Comparison of ENCODE assay signal across 14 mouse cellular contexts in genomic region chr13:76824932-76825694, GRCm38 (mm10).
A peak's percentile ranks its signal among the peaks of the same experiment; 100 is the strongest.
DNase-seq lines count a peak whose midpoint lies in the region; ATAC-seq lines count a peak whose summit lies in the region.
"Had no signal": no experiment of that assay in that cellular context is flagged by ENCODE, and none has a peak within 500 bp of the region (broad histone marks: within the 10 kb centered on the region; RNA-seq: fewer than 3 reads in every experiment).

No protein-coding gene starts in this region.

- no peaks in the 10 kb centered on the region for H3K9me3 ChIP-seq in kidney, embryonic 16.5 days (ENCODE audit: low read length)
- H3K9me3 ChIP-seq in forebrain, embryonic 15.5 days = no peaks in the 10 kb centered on the region
- no peaks in the 10 kb centered on the region for H3K9me3 ChIP-seq in midbrain, embryonic 11.5 days (ENCODE audit: control insufficient read depth, low read length)
- H3K9me3 ChIP-seq: embryonic facial prominence, embryonic 13.5 days; heart, embryonic 15.5 days had no signal

- H3K9ac ChIP-seq in kidney, embryonic 16.5 days (replicated peaks; ENCODE audit: low read length) = no peak overlapping the region
- H3K9ac ChIP-seq in forebrain, embryonic 15.5 days (replicated peaks) = no peak overlapping the region
- H3K9ac ChIP-seq in midbrain, embryonic 11.5 days (ENCODE audit: low read length) = no peak overlapping the region
- H3K9ac ChIP-seq: embryonic facial prominence, embryonic 13.5 days; heart, embryonic 15.5 days had no signal

- no peak for ATAC-seq in kidney, embryonic 16.5 days (ENCODE audit: low FRiP score, low TSS enrichment)
- 0 out of 2 replicates have a peak, but pooled peaks have one; percentile 35 for ATAC-seq in forebrain, embryonic 15.5 days (replicated peaks)
- peak; percentile 79 for ATAC-seq in midbrain, embryonic 11.5 days (ENCODE audit: low FRiP score)
- ATAC-seq in erythroid progenitor cell, adult 5-6 weeks (replicated peaks; ENCODE audit: low FRiP score, poor library complexity, severe bottlenecking) = no peak
- ATAC-seq: lung, postnatal 0 days had no signal

- intact Hi-C loops in left cerebral cortex, postnatal 4 days (cut with DNase I) = no loop called here

- H3K4me3 ChIP-seq in kidney, embryonic 16.5 days (ENCODE audit: low read length) = no peak overlapping the region
- H3K4me3 ChIP-seq in forebrain, embryonic 15.5 days = no peak overlapping the region
- no peak overlapping the region for H3K4me3 ChIP-seq in midbrain, embryonic 11.5 days (ENCODE audit: low read depth, low read length)
- H3K4me3 ChIP-seq: embryonic facial prominence, embryonic 13.5 days; heart, embryonic 15.5 days had no signal

- no peaks in the 10 kb centered on the region for H3K4me1 ChIP-seq in kidney, embryonic 16.5 days (ENCODE audit: insufficient read depth, low read length)
- H3K4me1 ChIP-seq in forebrain, embryonic 15.5 days = no peaks in the 10 kb centered on the region
- H3K4me1 ChIP-seq in midbrain, embryonic 11.5 days (ENCODE audit: control insufficient read depth, insufficient read depth, low read length) = peaks cover 6% of the 10 kb centered on the region; the same call in 1 of the 2 replicates
- H3K4me1 ChIP-seq: embryonic facial prominence, embryonic 13.5 days; heart, embryonic 15.5 days had no signal

- no peaks in the 10 kb centered on the region for H3K36me3 ChIP-seq in kidney, embryonic 16.5 days (ENCODE audit: insufficient read depth, low read length)
- no peaks in the 10 kb centered on the region for H3K36me3 ChIP-seq in forebrain, embryonic 15.5 days
- H3K36me3 ChIP-seq in midbrain, embryonic 11.5 days (ENCODE audit: control insufficient read depth, insufficient read depth, low read length) = no peaks in the 10 kb centered on the region
- H3K36me3 ChIP-seq: embryonic facial prominence, embryonic 13.5 days; heart, embryonic 15.5 days had no signal

- no peaks in the 10 kb centered on the region for H3K27me3 ChIP-seq in kidney, embryonic 16.5 days (ENCODE audit: insufficient read depth, low read length)
- H3K27me3 ChIP-seq in forebrain, embryonic 15.5 days = no peaks in the 10 kb centered on the region
- peaks cover 3% of the 10 kb centered on the region for H3K27me3 ChIP-seq in midbrain, embryonic 11.5 days (ENCODE audit: control insufficient read depth, insufficient read depth, low read length)
- H3K27me3 ChIP-seq: embryonic facial prominence, embryonic 13.5 days; heart, embryonic 15.5 days had no signal

- no peak overlapping the region for H3K27ac ChIP-seq in kidney, embryonic 16.5 days (ENCODE audit: low read length)
- peak overlapping the region; percentile 29; the same call in 1 of the 2 replicates for H3K27ac ChIP-seq in forebrain, embryonic 15.5 days (replicated peaks)
- 0 out of 2 replicates have a peak overlapping the region, but pooled peaks have one; percentile 51 for H3K27ac ChIP-seq in midbrain, embryonic 11.5 days (ENCODE audit: low read depth, low read length)
- H3K27ac ChIP-seq: embryonic facial prominence, embryonic 13.5 days; heart, embryonic 15.5 days had no signal

- H3K4me2 ChIP-seq in kidney, embryonic 16.5 days (replicated peaks; ENCODE audit: low read depth, low read length) = no peak overlapping the region
- no peak overlapping the region for H3K4me2 ChIP-seq in forebrain, embryonic 15.5 days (replicated peaks)
- H3K4me2 ChIP-seq in midbrain, embryonic 11.5 days = peak overlapping the region; percentile 29
- H3K4me2 ChIP-seq: embryonic facial prominence, embryonic 13.5 days; heart, embryonic 15.5 days had no signal

- peak; percentile 6 to 13 for DNase-seq in kidney, postnatal 4 days
- DNase-seq in midbrain, embryonic 11.5 days (ENCODE audit: low spot score, missing footprints) = peak; percentile 91
- no peak for DNase-seq in left cerebral cortex, postnatal 4 days
- DNase-seq in cerebellum, adult 11-12 months = no peak
- no peak for DNase-seq in right cerebral cortex, postnatal 4 days
- DNase-seq: adrenal gland, postnatal 25 days; cerebellum, adult 18-20 months; spleen, adult 18-20 months had no signal

- 44% methylated on average over 10 of the region's 10 CpGs for WGBS in kidney, embryonic 16.5 days
- 42% methylated on average over 10 of the region's 10 CpGs for WGBS in forebrain, embryonic 15.5 days
- WGBS in midbrain, embryonic 11.5 days = 27% methylated on average over 10 of the region's 10 CpGs

Comparison
In these comparisons a context has a peak if more than half of its experiments do, and no peak if none do; other contexts are left out.
1. DNase-seq: peak in kidney, postnatal 4 days (2 of 2) and midbrain, embryonic 11.5 days (single experiment); none in left cerebral cortex, postnatal 4 days (single experiment), cerebellum, adult 11-12 months (single experiment) and right cerebral cortex, postnatal 4 days (single experiment).
2. ATAC-seq: peak in forebrain, embryonic 15.5 days (single experiment) and midbrain, embryonic 11.5 days (single experiment); none in kidney, embryonic 16.5 days (single experiment) and erythroid progenitor cell, adult 5-6 weeks (single experiment).